Mouse (Mus musculus) mesoderm, embryonic 11.5 days (tissue): ENCODE measurements at regions not wholly inside any gene's neighbourhood (a gene's known extent, or its start where the extent isn't known, plus 50 kb on each side); places are given as distances from the start of the nearest gene placed in this dataset.
A peak's percentile ranks its signal among the peaks of the same experiment; 100 is the strongest.

Source experiments
- DNase-seq: peaks from one replicate; pipeline ENCODE4 v3.0.0-alpha.2; 2012; ENCODE audit warnings: low read depth, low spot score

GRCm38 (mm10) chr16:81138583-81138982 is 61.9 kb upstream of the Ncam2 start:
- DNase-seq = peak; percentile 8

- DNase-seq = no peak
Observed at GRCm38 (mm10) chr16:81146019-81146418, 54.5 kb upstream of the Ncam2 start.

GRCm38 (mm10) chr16:81149491-81149890 is 51.0 kb upstream of the Ncam2 start:
- no peak for DNase-seq
